Mouse (Mus musculus): Measurements from ENCODE around the gene Prepl.

GRCm38 (mm10) chr17:85088401-85088800 lies 1.6 kb downstream of the Prepl start:
- TF ChIP-seq CTCF (conservative IDR thresholded peaks at IDR 0.05; ENCODE audit: insufficient read depth, insufficient read length, low read depth, low read length) (no peak), POLR2A (IDR thresholded peaks at IDR 0.05; ENCODE audit: low read depth, low read length) (no peak)

Data from kidney, adult 2 months (tissue).